Mouse (Mus musculus) layer of hippocampus, postnatal 10 days (tissue): ENCODE results near the gene Fam102a. TPM values are rescaled to one million over a fixed set of nuclear protein-coding genes. Genes with fewer than 3 reads are reported as not detected.

Experiments
- DNase-seq, 2 experiments: peaks; one replicate each; pipeline ENCODE4 v3.0.0; 2021; ENCODE audit warnings: low spot score in 2 of 2
- total RNA-seq, 2 experiments: library from RNA; stranded (reverse); gene quantifications; 2 replicates each; pipeline ENCODE4 v1.2.3; 2021

The Fam102a gene
- total RNA-seq, 2 experiments from 2014 or later = 34.8 to 38.0 TPM

DNA sequence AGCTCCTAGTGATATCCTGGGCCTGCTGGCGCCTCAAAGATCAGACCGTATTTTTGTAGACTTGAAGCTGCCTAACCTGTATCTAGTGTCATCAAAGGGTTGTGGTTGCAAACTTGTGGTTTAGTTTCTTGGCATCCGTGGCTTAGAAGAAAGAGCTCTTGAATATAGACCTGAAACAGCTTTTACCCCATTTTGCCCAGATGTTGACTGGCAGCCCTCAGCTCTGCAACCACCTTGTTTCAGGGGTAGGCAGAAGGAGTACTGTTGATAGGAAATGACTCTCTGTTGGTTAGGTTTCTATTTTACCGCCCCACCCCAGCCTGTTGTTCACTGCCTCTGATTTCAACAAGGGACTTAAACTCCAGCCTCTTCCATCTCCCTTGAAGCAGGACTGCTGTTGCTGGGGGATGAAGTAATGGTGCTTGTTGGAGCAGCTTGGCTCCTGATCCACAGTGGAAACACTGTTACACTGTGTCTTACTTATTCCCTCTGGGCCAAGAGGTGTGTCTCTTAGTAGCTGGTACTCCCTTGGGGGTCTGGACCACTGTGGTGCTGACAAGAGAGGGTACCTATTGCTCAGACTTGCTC, 6.9 kb downstream of the Fam102a start:
- DNase-seq = no peak

GRCm38 (mm10) chr2:32543031-32543449, 7.9 kb downstream of the Fam102a start:
- DNase-seq = peak in 1 of 2 experiments; percentile 49

- DNase-seq = no peak
Observed at GRCm38 (mm10) chr2:32546951-32547350, 11.8 kb downstream of the Fam102a start.

DNA sequence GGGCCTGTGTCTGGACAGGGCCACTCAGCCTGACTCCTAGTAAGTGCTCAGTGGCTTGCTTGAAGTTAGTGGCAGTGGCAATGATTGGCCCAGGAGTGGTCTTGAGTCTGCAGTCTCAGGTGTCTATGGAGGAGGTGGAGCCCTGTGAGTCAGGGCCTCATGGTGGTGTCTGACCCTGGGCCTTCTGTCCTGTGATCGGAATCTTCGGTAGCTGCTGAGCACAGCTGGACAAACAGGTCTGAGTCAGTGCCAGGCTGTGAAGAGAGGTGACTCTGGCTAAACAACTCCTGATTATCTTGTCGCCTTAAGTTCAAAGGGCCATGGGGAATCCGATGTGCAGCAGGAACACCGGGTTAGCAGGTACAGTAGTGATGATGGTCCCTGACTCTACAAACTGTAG, 12.2 kb downstream of the Fam102a start:
- DNase-seq = no peak

DNA sequence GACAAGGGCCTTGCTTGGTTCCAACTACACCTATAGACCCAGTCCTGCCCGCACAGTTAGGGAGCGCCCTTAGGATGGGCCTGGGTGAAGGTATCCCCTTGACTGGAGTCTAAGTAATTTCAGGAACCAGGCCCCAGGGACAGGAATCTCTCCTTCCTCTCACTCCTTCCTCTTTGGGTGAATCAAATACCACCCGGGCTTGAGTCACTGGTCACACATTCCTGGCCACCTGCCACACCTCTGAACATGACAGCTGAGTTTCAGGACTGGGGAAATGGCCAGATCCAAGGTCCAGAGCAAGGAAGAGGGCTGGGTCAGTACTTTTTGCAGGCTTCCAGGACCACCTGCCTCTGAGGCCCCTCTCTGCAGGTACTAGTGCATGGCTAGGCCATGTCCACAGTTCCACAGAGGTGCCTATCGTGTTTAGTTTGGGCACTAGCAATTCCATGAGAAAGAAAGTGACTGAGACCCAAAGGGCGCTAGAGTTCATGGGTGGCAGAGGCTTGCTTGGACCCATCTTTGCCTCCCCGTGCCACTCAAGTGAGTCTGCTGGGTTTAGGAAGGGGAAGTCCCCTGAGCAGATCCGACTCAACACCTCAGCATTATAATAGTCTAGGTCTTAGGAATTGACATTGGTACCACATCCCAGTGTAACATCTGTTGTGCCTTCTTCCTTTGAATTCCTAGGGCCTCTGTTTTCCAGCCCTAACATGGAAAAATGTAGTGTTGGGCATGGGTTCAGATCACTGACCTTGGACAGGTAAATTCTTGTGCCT, 13.0 kb downstream of the Fam102a start:
- no peak for DNase-seq

GRCm38 (mm10) chr2:32549171-32549570, 14.0 kb downstream of the Fam102a start:
- no peak for DNase-seq

GRCm38 (mm10) chr2:32549764-32550163, 14.6 kb downstream of the Fam102a start:
- DNase-seq = peak in 1 of 2 experiments; percentile 50

DNA sequence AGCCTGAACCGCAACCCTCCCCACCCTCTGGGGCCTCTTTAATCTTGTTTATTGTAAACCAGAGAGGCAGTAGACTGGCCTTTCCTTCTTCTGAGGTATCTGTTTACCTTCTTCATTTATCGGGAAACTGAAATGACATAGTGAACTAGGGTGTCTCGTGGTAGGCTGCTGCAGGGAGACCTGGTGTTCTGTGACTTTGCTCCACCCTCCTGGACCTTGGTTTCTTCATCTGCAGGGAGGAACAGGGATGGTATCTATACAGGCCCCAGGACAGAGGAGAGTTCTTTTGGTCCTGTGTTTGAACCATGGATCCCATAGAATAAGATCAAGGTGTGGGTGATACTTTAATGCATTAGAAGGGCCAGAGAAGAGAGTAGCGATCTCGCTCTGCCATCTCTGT, 16.1 kb downstream of the Fam102a start:
- no peak for DNase-seq

DNA sequence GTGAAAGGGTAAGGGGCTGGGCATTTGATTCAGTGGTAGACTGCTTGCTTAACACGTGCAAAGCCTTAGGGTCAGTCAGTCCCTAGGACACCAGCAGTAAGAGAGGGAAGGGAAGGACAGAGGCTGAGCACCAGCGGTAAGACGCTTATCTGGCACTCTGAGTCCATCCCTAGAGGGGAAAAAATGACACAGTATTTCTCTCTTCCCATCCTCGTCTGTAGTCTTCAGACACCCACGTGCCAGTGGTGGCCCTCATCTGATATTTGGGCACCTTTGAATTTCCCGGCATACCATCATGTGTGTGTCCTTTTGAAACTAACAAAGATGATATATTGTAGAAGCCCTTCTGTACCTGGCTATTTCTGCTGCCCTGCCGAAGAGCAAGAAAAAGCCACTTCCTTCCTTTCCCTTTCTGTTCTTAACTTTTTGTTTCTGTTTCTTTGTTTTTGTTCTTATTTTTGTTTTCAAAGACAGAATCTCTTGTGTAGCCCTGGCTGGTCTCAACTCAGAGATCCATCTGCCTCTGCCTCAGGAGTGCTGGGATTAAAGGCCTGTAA, 18.5 kb downstream of the Fam102a start:
- no peak for DNase-seq

DNA sequence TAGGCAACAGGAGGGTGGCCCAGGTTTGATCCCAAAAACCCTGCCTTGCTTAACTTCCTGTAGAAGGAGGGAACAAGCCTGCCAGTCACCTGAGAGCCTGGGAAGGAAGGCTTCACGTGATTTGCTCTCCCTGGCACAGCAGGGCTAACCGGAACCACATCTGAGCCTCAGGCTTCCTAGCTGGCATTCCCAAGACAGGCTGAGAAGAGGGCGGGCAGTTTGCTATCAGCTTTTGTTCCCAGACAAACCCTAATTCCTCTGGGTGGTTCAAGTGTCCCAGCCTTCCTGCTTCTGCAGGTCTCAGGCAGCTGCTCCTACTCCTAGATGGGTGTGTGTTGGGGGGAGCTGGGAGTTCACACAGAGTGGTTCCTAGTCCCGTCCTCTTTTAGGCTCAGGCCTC, 20.4 kb downstream of the Fam102a start:
- no peak for DNase-seq

GRCm38 (mm10) chr2:32556019-32556418, 20.9 kb downstream of the Fam102a start:
- no peak for DNase-seq

- peak in 1 of 2 experiments; percentile 54 for DNase-seq
Observed at GRCm38 (mm10) chr2:32559570-32559969, 24.4 kb downstream of the Fam102a start.

DNA sequence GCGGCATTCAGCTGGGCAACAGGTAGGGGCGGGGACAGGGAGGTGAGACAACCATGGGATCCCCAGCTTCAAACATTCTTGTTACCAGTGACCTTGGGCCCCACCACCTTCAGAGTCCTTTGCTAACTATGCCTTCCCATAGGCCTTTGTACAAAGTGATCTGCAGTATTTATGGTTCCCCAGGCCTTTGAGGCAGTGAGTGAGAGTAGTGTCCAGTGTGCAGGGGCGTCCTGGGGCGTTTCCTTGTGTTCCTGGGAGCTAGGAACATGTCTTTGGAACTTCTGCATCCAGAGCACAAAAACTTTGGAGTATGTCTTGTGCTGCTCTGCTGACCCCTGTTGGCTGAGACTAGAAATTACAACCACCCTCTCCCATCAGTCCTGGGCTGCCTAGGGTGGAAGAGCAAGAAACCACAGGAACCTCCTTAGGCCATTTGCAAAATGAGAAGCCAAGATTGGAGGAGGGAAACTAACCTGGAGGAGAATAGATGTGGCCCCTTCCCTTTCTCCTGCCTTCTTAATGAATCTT, 31.5 kb downstream of the Fam102a start:
- DNase-seq = peak; percentile 75 to 81

DNA sequence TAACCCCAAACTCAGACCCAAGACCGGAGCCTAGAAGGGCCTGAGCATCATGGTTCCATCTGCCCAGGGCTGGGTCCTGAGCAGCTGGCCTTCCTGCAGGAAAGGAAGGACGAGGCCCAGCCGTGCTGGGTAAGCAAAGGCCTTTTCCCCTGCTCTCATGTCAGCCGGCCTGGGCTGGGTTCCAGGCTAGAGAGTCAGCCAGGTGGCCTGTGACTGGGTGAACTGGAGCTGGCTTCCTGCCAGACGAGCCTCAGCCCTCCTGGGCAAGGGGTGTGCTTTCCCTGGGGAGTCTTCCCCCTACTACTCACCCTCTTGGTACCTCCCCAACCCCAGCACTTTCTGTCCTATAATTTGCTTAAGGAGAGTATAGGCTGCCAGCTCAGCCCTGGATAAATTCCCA, 33.0 kb downstream of the Fam102a start:
- DNase-seq = no peak

- no peak for DNase-seq
Observed at GRCm38 (mm10) chr2:32568941-32569340, 33.8 kb downstream of the Fam102a start.

GRCm38 (mm10) chr2:32570698-32571494, 35.8 kb downstream of the Fam102a start, which contains the start of gene Dpm2:
TSS of gene Dpm2 (plus strand) at chr2:32570858.
- DNase-seq = peak; percentile 84 to 88

DNA sequence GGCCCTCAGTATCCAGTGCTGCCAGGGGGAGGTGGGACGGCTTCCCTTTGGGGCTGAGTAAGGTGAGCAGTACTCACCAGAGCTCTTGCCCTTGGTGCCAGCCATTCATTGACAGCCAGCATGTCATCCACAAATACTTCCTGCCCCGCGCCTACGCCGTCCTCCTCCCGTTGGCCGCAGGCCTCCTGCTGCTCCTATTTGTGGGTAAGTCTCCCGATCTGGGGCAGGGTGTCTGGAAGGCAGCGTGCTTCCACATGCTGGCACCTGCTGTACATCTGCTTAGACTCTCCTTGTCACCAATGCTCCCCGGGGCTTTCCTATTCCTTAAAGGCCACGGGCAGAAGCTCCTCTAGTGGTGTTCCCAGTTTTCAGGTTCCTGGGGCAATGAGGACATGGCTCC, 37.1 kb downstream of the Fam102a start:
- DNase-seq = no peak

DNA sequence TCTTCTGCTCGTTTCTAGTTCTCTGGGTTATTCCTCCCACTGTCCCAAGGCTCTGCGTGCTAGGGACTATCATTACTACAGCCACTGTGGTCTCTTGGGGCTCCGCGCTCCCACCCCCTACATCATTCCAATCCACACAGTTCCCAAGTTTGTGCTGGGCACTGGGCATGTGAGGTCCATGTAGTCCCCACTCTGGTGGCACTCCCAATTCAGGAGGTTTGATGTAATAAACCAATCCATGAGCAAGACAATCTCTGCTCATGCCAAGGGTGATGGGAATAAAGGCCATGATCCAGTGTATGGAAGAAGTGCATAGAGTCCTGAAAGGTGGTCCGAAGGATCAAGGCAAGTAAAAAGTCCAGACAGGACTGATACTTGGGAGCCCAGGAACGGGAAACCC, 39.4 kb downstream of the Fam102a start, which contains the start of gene Pip5kl1:
Gene Pip5kl1 (plus strand): TSS at position 301 of the 400 bp plus-strand sequence.
- DNase-seq = no peak

DNA sequence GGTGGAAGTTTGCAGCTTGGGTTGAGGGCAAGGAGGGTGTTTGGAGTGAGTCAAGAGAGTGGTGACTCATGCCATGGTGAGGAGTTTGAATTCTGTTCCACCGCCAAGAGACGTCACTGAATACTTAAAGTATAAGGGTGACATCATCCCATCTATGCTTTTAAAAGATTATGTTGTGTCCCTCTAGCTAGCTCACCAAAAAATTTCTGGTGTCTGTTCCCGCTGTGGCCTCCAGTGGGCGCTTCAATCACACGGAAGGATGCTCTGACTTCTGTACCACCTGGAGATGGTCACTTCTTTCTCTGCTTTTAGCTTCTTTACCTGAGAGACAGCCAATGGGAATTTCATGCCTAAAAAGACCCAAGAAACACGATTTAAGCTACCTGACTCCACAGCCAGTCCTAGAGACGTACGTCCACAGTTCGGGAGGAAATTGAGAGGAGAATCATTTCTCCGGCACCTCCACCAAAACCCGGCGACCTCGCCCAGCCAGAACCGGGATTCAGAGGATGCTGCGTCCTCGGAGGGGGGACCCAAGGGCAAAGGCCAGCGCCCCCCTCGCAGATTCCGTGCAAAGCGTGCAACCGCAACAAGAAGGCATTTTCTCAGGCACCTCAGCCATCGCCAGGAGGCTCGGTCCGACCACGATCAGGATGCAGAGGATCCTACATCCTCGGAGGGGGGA, 39.9 kb downstream of the Fam102a start:
- peak; percentile 73 to 79 for DNase-seq

GRCm38 (mm10) chr2:32575586-32576160, 40.5 kb downstream of the Fam102a start, which contains the start of gene 9430097D07Rik:
TSS of gene 9430097D07Rik (minus strand) at chr2:32575684.
- peak; percentile 62 to 70 for DNase-seq
